Mouse (Mus musculus) liver, embryonic 14.5 days (tissue): ENCODE data around the gene Kat8. TPM values are rescaled to one million over a fixed set of nuclear protein-coding genes. Genes with fewer than 3 reads are reported as not detected.

Experiments
- ATAC-seq: fragments of 200-750 bp; cut with Nextera tagmentation; 2 replicates; pipeline ENCODE4 v1.8.0; 2017; ENCODE audit warnings: moderate number of reproducible peaks, mild to moderate bottlenecking, moderate library complexity; ENCODE audit not compliant: insufficient read depth
- DNase-seq, 3 experiments: peaks; one replicate each; pipeline ENCODE4 v3.0.0-alpha.2; 2012 to 2013; ENCODE audit warnings: low read depth in 3 of 3, low spot score in 3 of 3
- H3K27ac ChIP-seq: fragments of 300-500 bp; sonication (generic); 2 replicates; pipeline ENCODE4 v1.5.1; 2014; ENCODE audit warnings: moderate library complexity, mild to moderate bottlenecking, control low read depth, inconsistent platforms
- H3K27me3 ChIP-seq: fragments of 300-500 bp; sonication (generic); 2 replicates; pipeline ENCODE4 v1.6.1; 2014; ENCODE audit warnings: mild to moderate bottlenecking, low read length, moderate library complexity; ENCODE audit not compliant: control insufficient read depth, insufficient read depth
- H3K36me3 ChIP-seq: fragments of 300-500 bp; sonication (generic); replicated peaks from 2 replicates; pipeline ENCODE4 v1.6.1; 2014; ENCODE audit warnings: low read depth; ENCODE audit not compliant: control insufficient read depth, insufficient read depth
- H3K4me1 ChIP-seq, 2 experiments: fragments of 200-500 bp in 1 of 2; fragments of 300-500 bp in 1 of 2; sonication (generic) in 1 of 2; replicated peaks; 2 replicates each; pipeline ENCODE4 v1.6.1; 2012 to 2014; ENCODE audit warnings: antibody characterized with exemption in 1 of 2, inconsistent platforms in 1 of 2, low read length in 1 of 2; ENCODE audit not compliant: control insufficient read depth in 2 of 2, insufficient read depth in 2 of 2
- H3K4me2 ChIP-seq: fragments of 300-500 bp; sonication (generic); 2 replicates; pipeline ENCODE4 v1.6.1; 2014; ENCODE audit warnings: low read depth, mild to moderate bottlenecking, control low read depth, moderate library complexity
- H3K4me3 ChIP-seq, 2 experiments: fragments of 200-500 bp in 1 of 2; fragments of 300-500 bp in 1 of 2; sonication (generic) in 1 of 2; 2 replicates each; pipeline ENCODE4 v1.5.1; 2012 to 2014; ENCODE audit warnings: low read depth in 2 of 2, low read length in 2 of 2, mild to moderate bottlenecking in 2 of 2, control low read depth in 1 of 2, inconsistent platforms in 1 of 2, moderate library complexity in 1 of 2; ENCODE audit not compliant: insufficient read depth in 1 of 2
- H3K9ac ChIP-seq: fragments of 300-500 bp; sonication (generic); replicated peaks from 2 replicates; pipeline ENCODE4 v1.6.1; 2014; ENCODE audit warnings: mild to moderate bottlenecking, control low read depth, moderate library complexity
- H3K9me3 ChIP-seq: fragments of 300-500 bp; sonication (generic); 2 replicates; pipeline ENCODE4 v1.6.1; 2016; ENCODE audit warnings: low read length, mixed read lengths; ENCODE audit not compliant: control insufficient read depth
- CTCF ChIP-seq: IDR thresholded peaks from 2 replicates; pipeline ENCODE4 v1.5.1; 2016; ENCODE audit warnings: antibody characterized with exemption, low read depth, control low read depth
- EP300 ChIP-seq: IDR thresholded peaks from 2 replicates; pipeline ENCODE4 v1.6.1; 2016; ENCODE audit warnings: antibody characterized with exemption, low read depth
- WGBS: fragments of 180-500 bp; shearing (Covaris S2); extraction: QIAGEN DNeasy Blood & Tissue Kit; methylation state at CpG from one replicate; pipeline ENCODE4 v1.1.7; 2014; ENCODE audit not compliant: insufficient replicate concordance; 5-methylcytosine and 5-hydroxymethylcytosine counted together
- polyA plus RNA-seq, 2 experiments: library from polyadenylated mRNA; depleted of rRNA in 1 of 2; stranded (reverse) in 1 of 2; unstranded in 1 of 2; fragments of >200 nt; fragmentation: Nextera tagmentation in 1 of 2; extraction: Ambion mirVana in 1 of 2; gene quantifications; 2 replicates each; pipeline versions ENCODE4 v1.2.1 to v1.2.3; 2012 to 2014

The Kat8 gene
- polyA plus RNA-seq, 2 experiments: 13.7 to 17.6 TPM

DNA sequence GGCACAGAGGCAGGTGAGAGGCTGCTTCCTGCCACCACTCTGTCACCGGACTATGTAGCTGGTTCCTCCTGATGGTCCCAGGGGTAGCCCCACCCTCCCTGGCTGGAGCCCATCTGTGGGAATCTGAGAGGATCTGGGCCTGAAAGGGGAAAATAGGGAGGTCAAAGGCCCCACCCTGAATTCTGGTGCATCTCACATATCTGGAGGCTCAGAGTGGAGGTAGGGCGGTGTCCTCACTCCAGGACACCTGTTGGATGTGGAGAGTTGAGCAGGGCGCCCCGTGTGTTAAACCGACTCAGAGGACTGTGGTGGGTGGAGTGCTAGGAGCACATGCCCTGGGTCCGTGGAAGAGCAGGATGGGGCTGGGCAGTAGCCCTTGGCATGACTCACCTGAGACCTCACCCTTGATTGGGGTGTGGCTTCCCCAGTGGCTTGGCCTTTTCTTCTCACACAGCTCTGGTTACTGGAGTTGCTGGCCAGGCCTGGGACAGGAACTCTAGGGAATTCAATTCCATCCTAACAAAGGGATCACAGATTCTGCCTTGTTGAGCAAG lies 34.2 kb downstream of the Kat8 start, which contains the start of gene Prss36:
Prss36 (minus strand) TSS at position 256 of the 554 bp plus-strand sequence.
- Histone ChIP-seq H3K9me3 (no peaks in the 10 kb centered on the region), H3K27me3 (peaks cover 12% of the 10 kb centered on the region), H3K36me3 (no peaks in the 10 kb centered on the region), H3K4me3 (no peak within 1 kb of the TSS), H3K9ac (no peak within 1 kb of the TSS), H3K27ac (no peak within 1 kb of the TSS), H3K4me1 (no peaks in the 10 kb centered on the region), H3K4me2 (no peak within 1 kb of the TSS)
- DNase-seq (no peak), ATAC-seq (no peak)
- TF ChIP-seq CTCF (no peak), EP300 (no peak)
- 61% methylated on average over 6 of the region's 6 CpGs for WGBS

DNA sequence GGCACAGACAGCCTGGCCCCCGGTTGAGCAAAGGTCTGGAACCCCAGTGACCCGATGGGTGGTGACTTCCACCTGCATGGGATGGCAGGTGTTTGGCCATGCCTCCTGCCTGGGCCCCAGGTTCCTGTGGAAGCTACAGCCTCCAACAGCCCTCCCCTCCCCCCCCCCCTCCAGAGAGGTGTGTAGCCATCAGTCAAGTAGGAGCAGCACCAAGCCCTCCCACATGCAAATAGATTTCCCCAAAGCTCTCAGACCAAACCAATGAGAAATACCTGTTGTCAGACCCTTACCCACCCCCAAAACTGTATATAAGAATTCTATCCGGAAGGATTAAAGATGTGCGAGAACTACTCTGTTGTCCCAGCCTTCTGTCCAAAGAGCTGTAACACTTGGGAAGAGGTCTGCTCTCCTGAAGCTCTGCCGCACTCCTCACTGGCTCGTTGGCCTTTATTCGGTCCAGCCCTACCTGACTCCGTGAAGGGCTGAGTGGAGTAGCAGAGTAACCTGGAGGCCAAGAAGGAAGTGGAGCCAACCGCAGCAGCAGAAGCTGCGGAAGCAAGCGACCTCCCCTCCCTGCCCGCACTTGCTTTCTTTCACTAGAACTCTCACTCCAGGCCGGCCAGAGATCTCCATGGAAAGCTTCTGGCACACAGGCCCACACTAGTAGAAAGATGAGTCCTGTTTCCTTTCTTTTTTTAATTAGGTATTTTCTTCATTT lies 40.7 kb downstream of the Kat8 start:
- no peak overlapping the region for H3K4me2 ChIP-seq
- no peak overlapping the region for H3K27ac ChIP-seq
- no peak overlapping the region for H3K4me3 ChIP-seq

DNA sequence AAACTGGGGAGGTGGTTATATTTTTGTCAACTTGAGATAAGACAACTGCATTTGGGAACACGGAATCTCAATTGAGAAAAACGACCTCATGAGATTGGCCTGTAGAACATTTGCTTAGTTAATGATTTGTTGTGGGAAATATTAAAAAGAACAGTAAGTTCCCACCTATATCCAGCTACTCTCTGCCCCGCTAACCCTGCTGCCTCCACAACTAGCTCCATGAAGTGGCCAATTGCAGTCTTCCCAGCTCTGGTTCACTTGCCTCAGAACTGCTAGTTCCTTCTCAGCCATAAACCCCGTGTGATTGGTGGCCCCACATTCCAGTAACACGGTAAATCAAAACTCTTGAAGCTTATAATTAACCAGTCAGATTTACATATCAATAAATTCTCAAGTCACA lies 47.0 kb downstream of the Kat8 start:
- Histone ChIP-seq H3K4me2 (no peak overlapping the region), H3K4me3 (no peak overlapping the region), H3K27ac (no peak overlapping the region), H3K4me1 (no peaks in the 10 kb centered on the region), H3K9me3 (no peaks in the 10 kb centered on the region), H3K36me3 (no peaks in the 10 kb centered on the region), H3K27me3 (no peaks in the 10 kb centered on the region), H3K9ac (no peak overlapping the region)
- ATAC-seq (no peak), DNase-seq (no peak)
- TF ChIP-seq EP300: no peak
- no peak for TF ChIP-seq CTCF
- WGBS: 49% methylated on average over 5 of the region's 5 CpGs

More for the DNA sequence above, 40.7 kb downstream of the Kat8 start:
- no peak for DNase-seq
- TF ChIP-seq CTCF: no peak
- TF ChIP-seq EP300: no peak
- Histone ChIP-seq H3K27me3 (no peaks in the 10 kb centered on the region), H3K9ac (no peak overlapping the region), H3K9me3 (no peaks in the 10 kb centered on the region), H3K4me1 (no peaks in the 10 kb centered on the region), H3K36me3 (no peaks in the 10 kb centered on the region)
- WGBS: 19% methylated on average over 13 of the region's 13 CpGs
- no peak for ATAC-seq

DNA sequence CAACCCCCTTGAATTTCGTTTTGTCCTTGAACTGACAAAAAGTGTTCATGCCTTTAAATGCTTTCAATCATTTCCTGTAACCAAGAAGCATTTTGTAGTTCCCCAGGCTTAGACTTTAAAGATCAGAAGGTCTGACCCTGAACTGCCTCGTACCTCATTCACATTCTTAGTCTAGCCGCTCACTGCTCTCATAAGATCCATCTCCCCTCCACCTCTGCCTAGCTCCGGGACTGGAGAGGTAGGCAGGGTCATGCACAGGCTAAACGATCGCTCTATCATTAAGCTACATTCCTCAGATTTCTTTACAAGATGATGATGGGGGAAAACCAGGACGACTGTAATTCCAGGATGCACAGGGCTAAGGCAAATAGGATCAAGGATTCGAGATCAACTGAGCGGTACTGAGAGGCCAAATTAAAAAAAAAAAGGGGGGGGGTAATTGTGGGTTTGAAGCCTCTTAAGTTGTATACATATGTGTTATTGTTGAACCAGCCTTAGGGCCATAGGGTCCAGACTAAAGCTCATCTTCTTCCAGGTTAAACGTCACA lies 54.1 kb downstream of the Kat8 start:
- peak overlapping the region; percentile 75 to 95 for H3K4me3 ChIP-seq
- ATAC-seq: no peak
- peaks cover 20% of the 10 kb centered on the region for H3K36me3 ChIP-seq
- H3K9me3 ChIP-seq: no peaks in the 10 kb centered on the region
- peak overlapping the region; percentile 82 for H3K27ac ChIP-seq
- 22% methylated on average over 10 of the region's 10 CpGs for WGBS
- H3K27me3 ChIP-seq: no peaks in the 10 kb centered on the region
- no peak for TF ChIP-seq CTCF
- no peak for TF ChIP-seq EP300
- DNase-seq: peak in 1 of 3 experiments; percentile 13
- peaks cover 9 to 10% of the 10 kb centered on the region in 2 experiments for H3K4me1 ChIP-seq
- peak overlapping the region; percentile 84 for H3K9ac ChIP-seq
- peak overlapping the region; percentile 96 for H3K4me2 ChIP-seq
